Mouse (Mus musculus) lung, embryonic 15.5 days (tissue): Measurements from ENCODE around the gene Dll4. TPM values are rescaled to one million over a fixed set of nuclear protein-coding genes. Genes with fewer than 3 reads are reported as not detected.

Source experiments
- ATAC-seq: fragments of 200-750 bp; cut with Nextera tagmentation; 2 replicates; pipeline ENCODE4 v1.8.0; 2017; ENCODE audit warnings: moderate number of reproducible peaks, borderline replicate concordance; ENCODE audit not compliant: low FRiP score, low TSS enrichment; ENCODE audit errors: extremely low read depth
- H3K27ac ChIP-seq: fragments of 300-500 bp; sonication (generic); 2 replicates; pipeline ENCODE4 v1.5.1; 2015; ENCODE audit warnings: moderate library complexity, mild to moderate bottlenecking, inconsistent platforms
- H3K27me3 ChIP-seq: fragments of 300-500 bp; sonication (generic); 2 replicates; pipeline ENCODE4 v1.6.1; 2015; ENCODE audit warnings: inconsistent platforms
- H3K36me3 ChIP-seq: fragments of 300-500 bp; sonication (generic); 2 replicates; pipeline ENCODE4 v1.6.1; 2015; ENCODE audit warnings: inconsistent platforms
- H3K4me1 ChIP-seq: fragments of 300-500 bp; sonication (generic); 2 replicates; pipeline ENCODE4 v1.6.1; 2015; ENCODE audit warnings: inconsistent platforms
- H3K4me2 ChIP-seq: fragments of 300-500 bp; sonication (generic); 2 replicates; pipeline ENCODE4 v1.6.1; 2015; ENCODE audit warnings: inconsistent platforms, mild to moderate bottlenecking, moderate library complexity
- H3K4me3 ChIP-seq: fragments of 300-500 bp; sonication (generic); 2 replicates; pipeline ENCODE4 v1.5.1; 2015; ENCODE audit warnings: mild to moderate bottlenecking, inconsistent platforms
- H3K9ac ChIP-seq: fragments of 300-500 bp; sonication (generic); 2 replicates; pipeline ENCODE4 v1.6.1; 2015; ENCODE audit warnings: inconsistent platforms
- H3K9me3 ChIP-seq: fragments of 300-500 bp; sonication (generic); 2 replicates; pipeline ENCODE4 v1.6.1; 2016; ENCODE audit warnings: inconsistent platforms
- WGBS: fragments of 180-500 bp; shearing (Covaris S2); methylation state at CpG from one replicate; pipeline ENCODE4 v1.1.7; 2015; 5-methylcytosine and 5-hydroxymethylcytosine counted together
- polyA plus RNA-seq: library from polyadenylated mRNA; unstranded; fragments of >200 nt; fragmentation: Nextera tagmentation; extraction: Ambion mirVana; gene quantifications from 2 replicates; pipeline ENCODE4 v1.2.1, GENCODE M21; 2015

Dll4 gene
- polyA plus RNA-seq, 1 experiment from 2014 or later = 14.7 TPM

DNA sequence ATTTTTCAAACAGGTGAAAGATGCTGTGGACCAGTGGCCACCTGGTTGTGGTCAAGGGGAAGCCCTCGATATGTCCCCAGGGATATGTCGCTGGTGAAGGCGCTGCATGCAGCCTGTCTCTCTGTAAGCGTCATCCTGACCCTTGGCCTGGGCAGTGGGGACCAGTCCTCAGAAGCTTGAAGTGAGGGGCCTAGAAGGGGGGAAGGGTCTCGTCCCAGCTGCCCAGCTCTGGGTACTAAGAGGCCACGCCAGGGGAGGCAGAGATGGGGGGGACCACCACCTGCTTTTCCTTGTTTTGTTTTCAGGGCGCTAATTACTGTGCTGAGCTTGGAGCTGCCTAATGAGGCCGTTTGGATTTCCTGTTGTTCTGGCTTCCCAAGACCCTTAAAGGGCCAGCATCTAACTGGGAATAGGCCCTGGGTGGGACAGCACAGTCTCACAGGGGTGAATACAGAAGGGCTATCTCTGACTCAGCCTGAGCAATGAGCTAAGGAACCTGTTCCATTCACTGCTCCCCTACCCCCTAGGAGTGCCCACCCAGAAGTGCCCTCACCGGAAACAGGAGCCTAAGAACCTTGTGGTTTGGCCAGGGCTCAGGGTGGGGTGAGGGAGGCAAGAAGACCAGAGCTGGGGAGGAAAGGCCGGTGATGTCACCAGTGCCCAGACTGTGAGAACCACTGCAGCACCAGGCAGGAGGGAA lies 11.7 kb upstream of the Dll4 start:
- no peak overlapping the region for H3K9ac ChIP-seq
- peaks cover 14% of the 10 kb centered on the region for H3K4me1 ChIP-seq
- H3K9me3 ChIP-seq = no peaks in the 10 kb centered on the region
- 29% methylated on average over 10 of the region's 10 CpGs for WGBS
- no peak overlapping the region for H3K4me2 ChIP-seq
- H3K27ac ChIP-seq = peak overlapping the region; percentile 70; the same call in 1 of the 2 replicates
- no peaks in the 10 kb centered on the region for H3K27me3 ChIP-seq
- no peak overlapping the region for H3K4me3 ChIP-seq
- no peaks in the 10 kb centered on the region for H3K36me3 ChIP-seq
- 0 out of 2 replicates have a peak, but pooled peaks have one; percentile 19 for ATAC-seq

DNA sequence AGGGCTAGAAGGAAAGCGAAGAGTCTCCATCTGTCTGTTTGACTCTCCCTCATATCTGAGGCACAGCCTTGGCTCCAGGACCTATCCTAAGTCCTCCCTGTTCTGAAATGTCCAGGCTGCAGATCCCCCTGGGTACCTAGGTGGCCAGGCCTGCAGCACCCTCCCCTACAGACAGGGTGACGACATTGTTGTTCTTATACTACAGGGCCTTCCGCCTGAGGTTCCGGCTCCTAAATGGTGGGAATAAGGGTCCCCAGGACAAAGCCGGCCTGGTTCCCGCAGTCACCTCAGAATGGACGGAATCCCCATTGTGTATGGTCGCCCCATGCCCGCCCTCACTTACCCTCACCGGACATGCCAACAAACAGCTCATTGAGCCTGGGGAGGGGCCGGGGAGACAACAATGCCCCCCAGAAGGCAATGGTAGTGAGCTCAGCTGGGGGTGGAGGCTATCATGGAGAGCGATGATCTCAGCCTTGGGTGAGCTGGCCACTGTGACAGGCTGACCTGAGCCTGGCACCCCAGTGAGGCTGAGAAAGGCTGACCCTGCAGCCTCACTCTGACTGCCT lies 10.8 kb upstream of the Dll4 start:
- H3K36me3 ChIP-seq = no peaks in the 10 kb centered on the region
- H3K4me2 ChIP-seq = no peak overlapping the region
- H3K27me3 ChIP-seq = no peaks in the 10 kb centered on the region
- ATAC-seq = no peak
- H3K27ac ChIP-seq = peak overlapping the region; percentile 70
- no peak overlapping the region for H3K4me3 ChIP-seq
- H3K4me1 ChIP-seq = peaks cover 14% of the 10 kb centered on the region
- H3K9me3 ChIP-seq = no peaks in the 10 kb centered on the region
- WGBS = 60% methylated on average over 12 of the region's 12 CpGs
- H3K9ac ChIP-seq = no peak overlapping the region

GRCm38 (mm10) chr2:119318043-119318710 lies 7.4 kb upstream of the Dll4 start:
- Histone ChIP-seq H3K27me3 (peaks cover 28% of the 10 kb centered on the region), H3K27ac (no peak overlapping the region), H3K4me2 (no peak overlapping the region), H3K4me1 (peaks cover 30% of the 10 kb centered on the region), H3K4me3 (no peak overlapping the region), H3K36me3 (no peaks in the 10 kb centered on the region), H3K9me3 (no peaks in the 10 kb centered on the region), H3K9ac (no peak overlapping the region)
- ATAC-seq = no peak
- whole genome bisulfite sequencing = 58% methylated on average over 3 of the region's 3 CpGs

GRCm38 (mm10) chr2:119320571-119320970 lies 5.0 kb upstream of the Dll4 start:
- Histone ChIP-seq H3K36me3 (no peaks in the 10 kb centered on the region), H3K9ac (no peak overlapping the region), H3K4me2 (no peak overlapping the region), H3K4me3 (no peak overlapping the region), H3K27me3 (peaks cover 51% of the 10 kb centered on the region), H3K27ac (peak overlapping the region; percentile 2), H3K4me1 (peaks cover 47% of the 10 kb centered on the region), H3K9me3 (no peaks in the 10 kb centered on the region)
- no peak for ATAC-seq
- 53% methylated on average over 8 of the region's 8 CpGs for WGBS

DNA sequence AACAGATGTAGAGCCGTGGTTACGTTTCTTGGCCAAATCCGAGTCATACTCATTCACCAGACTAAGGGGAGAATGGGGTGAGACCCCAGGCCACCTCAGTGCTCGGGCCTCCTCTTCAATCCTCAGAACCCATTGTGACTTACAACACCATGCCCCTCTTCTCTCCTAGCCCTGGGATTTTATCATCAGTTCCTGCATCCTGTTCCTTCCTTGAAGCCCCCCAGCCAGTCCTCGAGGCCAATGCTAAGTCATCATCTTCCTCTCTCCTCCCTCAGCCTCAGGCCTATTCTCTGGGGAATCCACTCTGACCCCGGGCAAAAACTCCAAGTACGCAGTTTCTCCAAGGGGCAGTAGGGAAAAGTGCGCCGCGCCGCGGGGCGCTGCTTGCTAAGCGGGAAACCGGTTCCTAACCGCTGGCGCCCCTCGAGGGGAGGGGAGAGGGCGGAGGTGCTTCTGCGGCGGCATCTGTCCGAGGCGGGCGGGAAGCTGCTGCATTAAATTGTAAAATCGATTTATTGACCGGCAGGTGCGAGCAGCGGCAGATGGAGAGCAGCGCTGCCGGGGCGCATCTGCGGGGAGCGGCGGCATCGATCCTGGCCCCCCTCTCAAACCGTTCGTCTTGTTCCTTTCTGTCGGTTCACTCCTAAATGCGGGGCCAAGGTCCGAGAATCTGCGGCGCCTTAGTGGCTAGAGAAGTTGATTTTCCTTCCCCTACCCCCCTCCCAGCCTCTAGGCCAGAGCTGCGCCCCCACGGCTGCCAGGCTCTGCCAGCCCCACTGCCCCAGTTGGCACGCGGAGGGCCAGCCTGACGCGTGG lies 3.6 kb upstream of the Dll4 start:
- Histone ChIP-seq H3K36me3 (no peaks in the 10 kb centered on the region), H3K9ac (peak overlapping the region; percentile 32), H3K4me1 (peaks cover 61% of the 10 kb centered on the region), H3K4me3 (peak overlapping the region; percentile 28), H3K27me3 (peaks cover 65% of the 10 kb centered on the region), H3K4me2 (peak overlapping the region; percentile 74), H3K27ac (no peak overlapping the region), H3K9me3 (no peaks in the 10 kb centered on the region)
- WGBS = 6% methylated on average over 48 of the region's 48 CpGs
- ATAC-seq = no peak

GRCm38 (mm10) chr2:119322587-119323300 lies 2.8 kb upstream of the Dll4 start:
- H3K36me3 ChIP-seq = no peaks in the 10 kb centered on the region
- H3K9ac ChIP-seq = peak overlapping the region; percentile 32
- 12% methylated on average over 39 of the region's 39 CpGs for WGBS
- peak overlapping the region; percentile 28 for H3K4me3 ChIP-seq
- peak overlapping the region; percentile 74 for H3K4me2 ChIP-seq
- H3K27ac ChIP-seq = no peak overlapping the region
- peaks cover 73% of the 10 kb centered on the region for H3K27me3 ChIP-seq
- H3K9me3 ChIP-seq = no peaks in the 10 kb centered on the region
- peaks cover 68% of the 10 kb centered on the region for H3K4me1 ChIP-seq
- peak; percentile 15; the same call in 1 of the 2 replicates for ATAC-seq

- H3K4me1 ChIP-seq = peaks cover 79% of the 10 kb centered on the region
- peak overlapping the region; percentile 54 for H3K4me3 ChIP-seq
- no peaks in the 10 kb centered on the region for H3K36me3 ChIP-seq
- H3K9me3 ChIP-seq = no peaks in the 10 kb centered on the region
- no peak overlapping the region for H3K27ac ChIP-seq
- peaks cover 84% of the 10 kb centered on the region for H3K27me3 ChIP-seq
- no peak overlapping the region for H3K9ac ChIP-seq
- 9% methylated on average over 32 of the region's 32 CpGs for WGBS
- peak overlapping the region; percentile 93 for H3K4me2 ChIP-seq
- ATAC-seq = no peak
These were observed 1.6 kb upstream of the Dll4 start for GRCm38 (mm10) chr2:119323866-119324575.

DNA sequence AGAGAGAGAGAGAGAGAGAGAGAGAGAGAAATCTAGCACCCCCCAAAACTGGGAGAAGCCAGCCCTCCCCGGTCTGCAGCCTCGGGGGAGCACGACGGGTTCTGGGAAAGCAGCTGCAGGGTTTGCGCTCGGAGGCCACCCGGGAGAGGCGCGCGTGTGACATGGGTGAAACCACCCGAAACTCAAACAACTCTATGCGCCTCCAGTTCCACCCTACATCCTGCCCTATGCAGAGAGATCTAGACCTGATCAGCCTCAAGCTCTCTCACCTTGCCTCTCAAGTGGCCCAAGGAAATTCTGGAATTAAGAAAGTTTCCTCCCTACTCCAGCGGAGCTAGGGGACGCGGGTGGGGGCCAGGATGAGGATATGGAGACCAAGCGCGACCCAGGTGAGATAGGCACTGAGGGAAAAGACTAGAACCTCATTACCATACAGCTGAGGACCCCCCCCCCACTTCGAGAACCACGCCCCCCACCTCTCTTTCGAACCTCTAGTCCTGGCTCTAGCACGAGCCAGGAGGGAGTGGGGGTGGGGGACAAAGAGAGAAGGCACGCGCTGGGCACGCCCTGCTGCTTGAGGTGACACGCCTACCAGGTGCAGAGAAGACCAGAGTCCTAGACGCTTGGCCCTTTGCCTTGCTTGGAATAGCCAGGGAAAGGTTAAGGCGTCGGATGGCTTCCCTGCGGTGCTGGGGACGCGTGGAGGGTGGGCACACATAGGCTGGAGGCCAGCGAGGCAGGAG lies 837 bp upstream of the Dll4 start:
- Histone ChIP-seq H3K27me3 (peaks cover 88% of the 10 kb centered on the region), H3K27ac (peak overlapping the region; percentile 46; the same call in 1 of the 2 replicates), H3K4me1 (peaks cover 84% of the 10 kb centered on the region), H3K9me3 (no peaks in the 10 kb centered on the region), H3K4me3 (peak overlapping the region; percentile 54), H3K36me3 (no peaks in the 10 kb centered on the region), H3K4me2 (peak overlapping the region; percentile 93), H3K9ac (peak overlapping the region; percentile 44; the same call in 1 of the 2 replicates)
- WGBS = under 1% methylated on average over 32 of the region's 32 CpGs
- ATAC-seq = peak; percentile 23

DNA sequence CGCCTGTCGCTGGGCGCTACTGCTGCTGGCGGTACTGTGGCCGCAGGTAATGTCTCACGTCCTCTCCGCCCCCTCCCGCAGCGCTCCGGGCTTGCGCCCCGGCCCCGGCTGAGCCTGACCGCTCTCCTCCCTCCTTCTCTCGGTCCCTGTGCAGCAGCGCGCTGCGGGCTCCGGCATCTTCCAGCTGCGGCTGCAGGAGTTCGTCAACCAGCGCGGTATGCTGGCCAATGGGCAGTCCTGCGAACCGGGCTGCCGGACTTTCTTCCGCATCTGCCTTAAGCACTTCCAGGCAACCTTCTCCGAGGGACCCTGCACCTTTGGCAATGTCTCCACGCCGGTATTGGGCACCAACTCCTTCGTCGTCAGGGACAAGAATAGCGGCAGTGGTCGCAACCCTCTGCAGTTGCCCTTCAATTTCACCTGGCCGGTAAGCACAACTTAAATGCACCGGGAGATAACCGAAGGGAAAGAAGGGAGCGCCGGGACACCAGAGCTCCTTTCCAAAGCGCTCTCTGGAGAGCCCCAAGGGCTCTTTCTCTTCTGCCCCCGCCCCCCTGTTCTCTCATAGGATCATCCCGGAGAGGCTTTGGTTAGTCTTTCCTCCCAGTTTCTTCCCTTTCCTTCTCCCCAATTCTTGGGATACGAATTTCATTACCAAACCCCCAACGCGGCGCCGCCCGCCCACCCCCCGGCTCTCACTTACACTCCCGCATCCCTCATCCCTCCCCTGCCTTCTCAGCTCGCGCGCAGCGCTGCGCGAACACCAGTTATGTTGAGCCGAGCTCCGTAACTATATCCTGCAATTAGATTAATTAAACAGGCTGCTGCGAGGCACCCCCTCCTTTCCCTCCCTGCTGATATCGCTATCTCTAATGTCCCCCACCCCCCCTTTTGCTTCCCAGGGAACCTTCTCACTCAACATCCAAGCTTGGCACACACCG lies 847 bp downstream of the Dll4 start:
- H3K9me3 ChIP-seq = no peaks in the 10 kb centered on the region
- H3K4me2 ChIP-seq = peak overlapping the region; percentile 93
- under 1% methylated on average over 61 of the region's 61 CpGs for WGBS
- H3K9ac ChIP-seq = peak overlapping the region; percentile 44
- no peak for ATAC-seq
- H3K36me3 ChIP-seq = no peaks in the 10 kb centered on the region
- H3K27ac ChIP-seq = peak overlapping the region; percentile 46
- peaks cover 78% of the 10 kb centered on the region for H3K27me3 ChIP-seq
- peaks cover 87% of the 10 kb centered on the region for H3K4me1 ChIP-seq
- peak overlapping the region; percentile 54 for H3K4me3 ChIP-seq
